ENCODE assay signal across 21 mouse cellular contexts in genomic region chr10:79633006-79633777, GRCm38 (mm10). TPM values are rescaled to one million over a fixed set of nuclear protein-coding genes. Genes with fewer than 3 reads are reported as not detected.
DNase-seq lines count a peak whose midpoint lies in the region.
"Had no signal": no experiment of that assay in that cellular context is flagged by ENCODE, and none has a peak within 500 bp of the region (broad histone marks: within the 10 kb centered on the region; RNA-seq: fewer than 3 reads in every experiment).

No protein-coding gene starts in this region.

- WGBS in macrophage (ENCODE audit: missing documents), result 57% methylated on average over 17 of the region's 17 CpGs

- H3K79me2 ChIP-seq in macrophage (ENCODE audit: inconsistent target), result no peaks in the 10 kb centered on the region

- peak; percentile 66 for DNase-seq in adrenal gland, adult 2 months
- DNase-seq in adrenal gland, postnatal 4 days (ENCODE audit: low spot score in 2 of 2), result no peak
- DNase-seq in layer of hippocampus, adult 9-11 months, result peak; percentile 52
- no peak for DNase-seq in layer of hippocampus, postnatal 14 days (ENCODE audit: low spot score in 2 of 2)
- DNase-seq in adrenal gland, postnatal 10 days, result peak; percentile 22
- no peak for DNase-seq in embryo, embryonic 11 days
- DNase-seq in spleen, adult 18-20 months, result no peak
- DNase-seq: B cell, adult 2 months; cerebellum, adult 8-10 months; gastrocnemius, postnatal 10 days; kidney, adult 2 months; lung, adult 2 months had no signal

- peak overlapping the region; percentile 61 for H3K27ac ChIP-seq in macrophage
- H3K27ac ChIP-seq: forebrain, embryonic 15.5 days; limb, embryonic 15.5 days; neural tube, embryonic 13.5 days; stomach, embryonic 15.5 days had no signal

- H3K4me3 ChIP-seq in macrophage (ENCODE audit: inconsistent target), result no peak overlapping the region
- H3K4me3 ChIP-seq: forebrain, embryonic 15.5 days; limb, embryonic 15.5 days; neural tube, embryonic 13.5 days; stomach, embryonic 15.5 days had no signal

- no peaks in the 10 kb centered on the region for H3K36me3 ChIP-seq in macrophage (ENCODE audit: inconsistent target)
- H3K36me3 ChIP-seq: forebrain, embryonic 15.5 days; limb, embryonic 15.5 days; neural tube, embryonic 13.5 days; stomach, embryonic 15.5 days had no signal

RNA-seq across cellular contexts. Expression of gene Shc2, which starts 4.5 kb away (rescaled TPM):
- 1 to 10 TPM; 2.0 to 6.7 TPM for total RNA-seq in adrenal gland, adult 2 months (2021)
- polyA plus RNA-seq in adrenal gland, adult 2 months (2012; rRNA removed), result 4.8 and 9.1 TPM in 2 replicates
- total RNA-seq in adrenal gland, postnatal 4 days (2021), result 10 to 100 TPM in 1 of 2 experiments, 1 to 10 TPM in 1; 8.9 to 13.3 TPM
- total RNA-seq in layer of hippocampus, postnatal 14 days (2021), result 10 to 100 TPM; 42.7 to 44.5 TPM
- total RNA-seq in adrenal gland, postnatal 10 days (2021), result 1 to 10 TPM; 5.6 to 8.4 TPM
- total RNA-seq in macrophage (2018; cell fraction: chromatin; rRNA removed), result 1 to 10 TPM in 9 of 26 experiments, under 1 TPM in 10, not detected in 7; 0.16 to 2.8 (median 0.46) TPM
- total RNA-seq in macrophage (2018; cell fraction: cytosol; rRNA removed), result under 1 TPM in 18 of 26 experiments, not detected in 8; 0.03 to 0.77 (median 0.42) TPM
- 1 to 10 TPM in 2 of 26 experiments, under 1 TPM in 11, not detected in 13; 0.17 to 1.2 (median 0.72) TPM for total RNA-seq in macrophage (2018; cell fraction: nucleus; rRNA removed)
- 0.15 to 0.53 TPM (median 0.38 TPM) in 3 replicates for polyA plus RNA-seq in macrophage (2018)

RNA-seq across cellular contexts. Expression of gene Odf3l2, which starts 12.3 kb away (rescaled TPM):
- not detected for total RNA-seq in adrenal gland, adult 2 months (2021)
- not detected in 2 replicates for polyA plus RNA-seq in adrenal gland, adult 2 months (2012; rRNA removed)
- total RNA-seq in adrenal gland, postnatal 4 days (2021), result not detected
- under 1 TPM; 0.52 to 0.53 TPM for total RNA-seq in layer of hippocampus, postnatal 14 days (2021)
- total RNA-seq in adrenal gland, postnatal 10 days (2021), result not detected
- total RNA-seq in macrophage (2018; cell fraction: chromatin; rRNA removed), result not detected
- not detected for total RNA-seq in macrophage (2018; cell fraction: cytosol; rRNA removed)
- total RNA-seq in macrophage (2018; cell fraction: nucleus; rRNA removed), result not detected
- polyA plus RNA-seq in macrophage (2018), result not detected in 3 replicates
- total RNA-seq: ES-E14; heart, adult 8-10 months; midbrain, postnatal 0 days had no signal
- polyA plus RNA-seq: heart, postnatal 0 days; lung, adult 2 months; neural tube, embryonic 13.5 days; stomach, embryonic 15.5 days had no signal

RNA-seq across cellular contexts. Expression of gene C2cd4c, which starts 19.4 kb away (rescaled TPM):
- total RNA-seq in adrenal gland, adult 2 months (2021), result under 1 TPM; 0.10 to 0.14 TPM
- polyA plus RNA-seq in adrenal gland, adult 2 months (2012; rRNA removed), result 0.12 and 0.25 TPM in 2 replicates
- total RNA-seq in adrenal gland, postnatal 4 days (2021), result 1 to 10 TPM in 1 of 2 experiments, under 1 TPM in 1; 0.56 to 1.5 TPM
- total RNA-seq in layer of hippocampus, postnatal 14 days (2021), result 1 to 10 TPM; 6.5 to 8.3 TPM
- under 1 TPM; 0.21 TPM for total RNA-seq in adrenal gland, postnatal 10 days (2021)
- not detected for total RNA-seq in macrophage (2018; cell fraction: chromatin; rRNA removed)
- not detected for total RNA-seq in macrophage (2018; cell fraction: cytosol; rRNA removed)
- not detected for total RNA-seq in macrophage (2018; cell fraction: nucleus; rRNA removed)
- polyA plus RNA-seq in macrophage (2018), result not detected in 3 replicates
- polyA plus RNA-seq: heart, postnatal 0 days; limb, embryonic 15.5 days; lung, adult 2 months had no signal

RNA-seq across cellular contexts. Expression of gene Madcam1, which starts 31.2 kb away (rescaled TPM):
- not detected for total RNA-seq in adrenal gland, adult 2 months (2021)
- polyA plus RNA-seq in adrenal gland, adult 2 months (2012; rRNA removed), result 0.46 TPM in 1 of 2 replicates, not detected in the other
- total RNA-seq in adrenal gland, postnatal 4 days (2021), result under 1 TPM; 0.28 to 0.64 TPM
- under 1 TPM in 1 of 2 experiments, not detected in 1; 0.37 TPM for total RNA-seq in layer of hippocampus, postnatal 14 days (2021)
- total RNA-seq in adrenal gland, postnatal 10 days (2021), result 1 to 10 TPM; 3.1 to 4.0 TPM
- not detected for total RNA-seq in macrophage (2018; cell fraction: chromatin; rRNA removed)
- total RNA-seq in macrophage (2018; cell fraction: cytosol; rRNA removed), result not detected
- total RNA-seq in macrophage (2018; cell fraction: nucleus; rRNA removed), result not detected
- polyA plus RNA-seq in macrophage (2018), result not detected in 3 replicates
- total RNA-seq: gastrocnemius, postnatal 10 days; heart, adult 8-10 months had no signal

RNA-seq across cellular contexts. Expression of gene Tpgs1, which starts 36.0 kb away (rescaled TPM):
- total RNA-seq in adrenal gland, adult 2 months (2021), result 10 to 100 TPM; 29.5 to 40.7 TPM
- polyA plus RNA-seq in adrenal gland, adult 2 months (2012; rRNA removed), result 147 and 149 TPM in 2 replicates
- 10 to 100 TPM; 32.4 to 33.9 TPM for total RNA-seq in adrenal gland, postnatal 4 days (2021)
- total RNA-seq in layer of hippocampus, postnatal 14 days (2021), result 10 to 100 TPM; 72.3 to 73.2 TPM
- 10 to 100 TPM; 26.2 to 27.0 TPM for total RNA-seq in adrenal gland, postnatal 10 days (2021)
- 10 to 100 TPM in 14 of 26 experiments, 1 to 10 TPM in 11, not detected in 1; 1.1 to 37.8 (median 12.3) TPM for total RNA-seq in macrophage (2018; cell fraction: chromatin; rRNA removed)
- total RNA-seq in macrophage (2018; cell fraction: cytosol; rRNA removed), result 10 to 100 TPM; 17.3 to 47.8 (median 35.3) TPM
- 10 to 100 TPM in 17 of 26 experiments, 1 to 10 TPM in 9; 4.1 to 33.8 (median 13.1) TPM for total RNA-seq in macrophage (2018; cell fraction: nucleus; rRNA removed)
- 10.4 to 41.3 TPM (median 25.9 TPM) in 3 replicates for polyA plus RNA-seq in macrophage (2018)

Comparison
In these comparisons a context has a peak if more than half of its experiments do, and no peak if none do; other contexts are left out.
1. DNase-seq: peak in adrenal gland, adult 2 months (single experiment), layer of hippocampus, adult 9-11 months (single experiment) and adrenal gland, postnatal 10 days (single experiment); none in adrenal gland, postnatal 4 days (0 of 2), layer of hippocampus, postnatal 14 days (0 of 2), embryo, embryonic 11 days (single experiment) and spleen, adult 18-20 months (0 of 2).